In the genomic region with DNA sequence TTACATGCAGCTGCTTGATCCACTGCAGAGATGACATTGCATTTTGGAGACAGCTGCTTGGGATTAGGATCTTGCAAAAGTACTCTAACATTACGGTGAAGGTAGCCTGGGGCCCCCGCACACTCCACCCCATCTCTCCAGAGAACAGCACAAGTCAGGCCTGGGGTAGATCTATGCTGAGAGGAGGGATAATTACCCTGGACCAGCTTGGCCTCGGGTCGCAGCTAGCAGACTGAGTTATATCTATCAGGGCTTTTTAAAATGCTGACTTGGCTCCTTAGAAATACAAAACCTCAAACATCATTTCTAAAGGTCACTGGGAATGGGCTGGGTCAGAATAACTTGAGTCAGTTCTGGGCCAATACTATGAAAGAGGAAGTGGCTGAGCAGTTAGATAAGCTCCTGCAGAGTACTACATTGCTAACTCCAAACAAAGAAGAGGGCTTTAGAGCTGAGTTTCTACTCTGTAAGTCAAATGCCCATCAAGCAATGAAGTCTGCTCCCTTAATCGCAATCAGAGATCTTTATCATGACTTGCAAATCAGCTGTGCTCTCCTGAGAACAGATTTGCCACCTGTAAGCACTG, we compare ENCODE assay signal across 11 mouse cellular contexts. TPM values are rescaled to one million over a fixed set of nuclear protein-coding genes. Genes with fewer than 3 reads are reported as not detected.
DNase-seq lines count a peak whose midpoint lies in the region; ATAC-seq lines count a peak whose summit lies in the region.
"Had no signal": no experiment of that assay in that cellular context is flagged by ENCODE, and none has a peak within 500 bp of the region (broad histone marks: within the 10 kb centered on the region; RNA-seq: fewer than 3 reads in every experiment).

No protein-coding gene starts in this region.

- no peak overlapping the region for H3K4me3 ChIP-seq in kidney, embryonic 14.5 days (ENCODE audit: low read length)
- H3K4me3 ChIP-seq: embryonic facial prominence, embryonic 15.5 days; hindbrain, embryonic 15.5 days had no signal

- H3K27me3 ChIP-seq in kidney, embryonic 14.5 days (ENCODE audit: control insufficient read depth, insufficient read depth, low read length), result no peaks in the 10 kb centered on the region
- H3K27me3 ChIP-seq: embryonic facial prominence, embryonic 15.5 days; hindbrain, embryonic 15.5 days had no signal

- no peak overlapping the region for H3K27ac ChIP-seq in kidney, embryonic 14.5 days (ENCODE audit: low read depth, low read length)
- H3K27ac ChIP-seq: embryonic facial prominence, embryonic 15.5 days; hindbrain, embryonic 15.5 days had no signal

- H3K9ac ChIP-seq in kidney, embryonic 14.5 days (ENCODE audit: low read depth, low read length), result no peak overlapping the region
- H3K9ac ChIP-seq: embryonic facial prominence, embryonic 15.5 days; hindbrain, embryonic 15.5 days had no signal

- H3K36me3 ChIP-seq in kidney, embryonic 14.5 days (ENCODE audit: control insufficient read depth, insufficient read depth, low read length), result peaks cover 21% of the 10 kb centered on the region

- WGBS in kidney, embryonic 14.5 days, result 45% methylated on average over 5 of the region's 5 CpGs

- no peak for ATAC-seq in kidney, embryonic 14.5 days (ENCODE audit: low FRiP score, low TSS enrichment)
- ATAC-seq in activated CD4-positive, CD25-positive, alpha-beta regulatory T cell, adult 4 months, result peak; percentile 73
- ATAC-seq in megakaryocyte-erythroid progenitor cell, adult 5-6 weeks (replicated peaks; ENCODE audit: low FRiP score, low TSS enrichment, poor library complexity, severe bottlenecking), result peak; percentile 88

- no peak overlapping the region for H3K4me2 ChIP-seq in kidney, embryonic 14.5 days (replicated peaks; ENCODE audit: low read depth, low read length)
- H3K4me2 ChIP-seq: embryonic facial prominence, embryonic 15.5 days; hindbrain, embryonic 15.5 days had no signal

- intact Hi-C loops in left cerebral cortex, postnatal 14 days (cut with DNase I), result no loop called here
- intact Hi-C loops in heart, postnatal 36 days (cut with DNase I), result loop anchor here (5.0 kb wide), 1 partner anchor 71 kb away; the partner anchor contains the start of gene Prrx1

- no peaks in the 10 kb centered on the region for H3K4me1 ChIP-seq in kidney, embryonic 14.5 days (ENCODE audit: control insufficient read depth, insufficient read depth, low read length)
- H3K4me1 ChIP-seq: hindbrain, embryonic 15.5 days had no signal

- peak; percentile 14 for DNase-seq in kidney, adult 9 months
- DNase-seq in induced T-regulatory cell, adult 2 months (ENCODE audit: low read depth), result peak; percentile 53
- no peak for DNase-seq in left cerebral cortex, postnatal 14 days (ENCODE audit: low spot score in 2 of 2)
- DNase-seq in thymus, adult 18-20 months, result no peak
- DNase-seq in heart, postnatal 36 days, result no peak
- DNase-seq: gastrocnemius, postnatal 36 days had no signal

- no peaks in the 10 kb centered on the region for H3K9me3 ChIP-seq in kidney, embryonic 14.5 days (ENCODE audit: control insufficient read depth, low read length)
- H3K9me3 ChIP-seq: embryonic facial prominence, embryonic 15.5 days; hindbrain, embryonic 15.5 days had no signal

RNA-seq across cellular contexts. Expression of gene Gorab, which starts 19.9 kb away (rescaled TPM):
- polyA plus RNA-seq in kidney, embryonic 14.5 days (2014; fragmentation: Nextera tagmentation; extraction: Ambion mirVana), result 20.7 and 23.2 TPM in 2 replicates
- polyA plus RNA-seq in activated CD4-positive, CD25-positive, alpha-beta regulatory T cell, adult 4 months (2017; shearing (Covaris generic)), result 1 to 10 TPM; 8.3 TPM
- total RNA-seq in megakaryocyte-erythroid progenitor cell, adult 5-6 weeks (2014; fragmentation: Nextera tagmentation), result 5.7 and 13.5 TPM in 2 replicates
- total RNA-seq in megakaryocyte-erythroid progenitor cell, adult 5-6 weeks (2017), result 9.2 and 10.0 TPM in 2 replicates
- 10 to 100 TPM in 1 of 2 experiments, 1 to 10 TPM in 1; 9.6 to 10.3 TPM for total RNA-seq in left cerebral cortex, postnatal 14 days (2021)
- total RNA-seq in heart, postnatal 36 days (2021), result 1 to 10 TPM; 2.9 to 3.0 TPM

Comparison
In these comparisons a context has a peak if more than half of its experiments do, and no peak if none do; other contexts are left out.
1. DNase-seq: peak in kidney, adult 9 months (single experiment) and induced T-regulatory cell, adult 2 months (single experiment); none in left cerebral cortex, postnatal 14 days (0 of 2), thymus, adult 18-20 months (0 of 2) and heart, postnatal 36 days (0 of 2).